Mouse (Mus musculus) left cerebral cortex, postnatal 10 days (tissue): Measurements from ENCODE around the gene Mdm1. TPM values are rescaled to one million over a fixed set of nuclear protein-coding genes. Genes with fewer than 3 reads are reported as not detected.

Experiments
- DNase-seq, 2 experiments: peaks; one replicate each; pipeline ENCODE4 v3.0.0; 2021 to 2022; ENCODE audit warnings: low spot score in 2 of 2, mixed read lengths in 1 of 2; ENCODE audit errors: extremely low spot score in 1 of 2
- intact Hi-C: fragments of 180-260 bp; cut with DNase I; formaldehyde crosslinking; loops from one replicate; pipeline ENCODE4 v1.15.1; 2025
- total RNA-seq, 2 experiments: library from RNA; stranded (reverse); gene quantifications; 2 replicates each; pipeline ENCODE4 v1.2.3; 2021

The Mdm1 gene
- total RNA-seq, 2 experiments from 2014 or later = 10.3 to 10.9 TPM

- no peak for DNase-seq
- intact Hi-C loops = no loop called here
Measured at GRCm38 (mm10) chr10:118121047-118121936, 20.3 kb upstream of the Mdm1 start.

- intact Hi-C loops = no loop called here
- DNase-seq = no peak
Measured at GRCm38 (mm10) chr10:118121937-118122285, 19.7 kb upstream of the Mdm1 start.

- no peak for DNase-seq
- intact Hi-C loops = no loop called here
Measured at GRCm38 (mm10) chr10:118122441-118123162, 19.0 kb upstream of the Mdm1 start.

- intact Hi-C loops = no loop called here
- DNase-seq = no peak
Measured at GRCm38 (mm10) chr10:118125236-118125635, 16.4 kb upstream of the Mdm1 start.

- intact Hi-C loops = no loop called here
- no peak for DNase-seq
Measured at GRCm38 (mm10) chr10:118125776-118126445, 15.7 kb upstream of the Mdm1 start.

GRCm38 (mm10) chr10:118129001-118129682, 12.5 kb upstream of the Mdm1 start:
- DNase-seq = no peak
- intact Hi-C loops = no loop called here

- no peak for DNase-seq
- intact Hi-C loops = no loop called here
Measured at GRCm38 (mm10) chr10:118130016-118130415, 11.6 kb upstream of the Mdm1 start.

GRCm38 (mm10) chr10:118132993-118133392, 8.6 kb upstream of the Mdm1 start:
- no peak for DNase-seq
- intact Hi-C loops = no loop called here

- intact Hi-C loops = no loop called here
- no peak for DNase-seq
Measured at GRCm38 (mm10) chr10:118138508-118138907, 3.1 kb upstream of the Mdm1 start.

- DNase-seq = no peak
- intact Hi-C loops = no loop called here
Measured at GRCm38 (mm10) chr10:118139837-118140570, 1.6 kb upstream of the Mdm1 start.

- intact Hi-C loops = no loop called here
- peak; percentile 17 to 56 for DNase-seq
Measured at GRCm38 (mm10) chr10:118141884-118142801, 532 bp downstream of the Mdm1 start.

- intact Hi-C loops = no loop called here
- DNase-seq = no peak
Measured at GRCm38 (mm10) chr10:118149381-118149780, 7.8 kb downstream of the Mdm1 start.

- intact Hi-C loops = no loop called here
- DNase-seq = no peak
Measured at GRCm38 (mm10) chr10:118150866-118151265, 9.3 kb downstream of the Mdm1 start.

GRCm38 (mm10) chr10:118155932-118156331, 14.3 kb downstream of the Mdm1 start:
- intact Hi-C loops = loop anchor here (5.0 kb wide), 2 partner anchors 391 to 921 kb away; no protein-coding TSS in a partner anchor
- DNase-seq = no peak

GRCm38 (mm10) chr10:118161131-118161530, 19.5 kb downstream of the Mdm1 start:
- intact Hi-C loops = no loop called here
- peak in 1 of 2 experiments; percentile 40 for DNase-seq

- DNase-seq = no peak
- intact Hi-C loops = no loop called here
Measured at GRCm38 (mm10) chr10:118169212-118169611, 27.6 kb downstream of the Mdm1 start.

- intact Hi-C loops = no loop called here
- DNase-seq = no peak
Measured at GRCm38 (mm10) chr10:118172416-118172815, 30.8 kb downstream of the Mdm1 start.
